Mouse (Mus musculus) stomach, postnatal 0 days (tissue): ENCODE data around the gene Rbpms2.

Experiments used
- CTCF ChIP-seq: IDR thresholded peaks from 2 replicates; pipeline ENCODE4 v1.5.1; 2016; ENCODE audit warnings: antibody characterized with exemption, low read depth, mild to moderate bottlenecking, moderate library complexity
- EP300 ChIP-seq: optimal IDR thresholded peaks from 2 replicates; pipeline ENCODE3; 2016; ENCODE audit warnings: antibody characterized with exemption

GRCm38 (mm10) chr9:65624266-65624665 is 5.2 kb upstream of the Rbpms2 start:
- no peak for TF ChIP-seq CTCF
- no peak for TF ChIP-seq EP300
